Mouse (Mus musculus) layer of hippocampus, adult 18-20 months (tissue): ENCODE results near the gene Itgb2l. TPM values are rescaled to one million over a fixed set of nuclear protein-coding genes. Genes with fewer than 3 reads are reported as not detected.

Experiments used
- total RNA-seq, 2 experiments: library from RNA; stranded (reverse); gene quantifications; 2 replicates each; pipeline ENCODE4 v1.2.3; 2021

Gene Itgb2l
- total RNA-seq, 2 experiments from 2014 or later, result not detected

Other genes with a start within 250 kb of the Itgb2l start
- gene Sh3bgr, start 243.2 kb downstream of the Itgb2l start, total RNA-seq, result 1 to 10 TPM; 2.0 to 2.6 TPM
- gene B3galt5, start 207.8 kb downstream of the Itgb2l start, total RNA-seq, result 10 to 100 TPM; 59.4 to 63.4 TPM
- 100 to 1,000 TPM; 226 to 264 TPM for gene Pcp4, start 24.0 kb upstream of the Itgb2l start, total RNA-seq